Mouse (Mus musculus) cerebellum, adult 8-10 months (tissue): Measurements from ENCODE around the gene Stat5a.

ENCODE experiments used
- DNase-seq: peaks from one replicate; pipeline ENCODE4 v3.0.0; 2022

Stat5a gene

DNA sequence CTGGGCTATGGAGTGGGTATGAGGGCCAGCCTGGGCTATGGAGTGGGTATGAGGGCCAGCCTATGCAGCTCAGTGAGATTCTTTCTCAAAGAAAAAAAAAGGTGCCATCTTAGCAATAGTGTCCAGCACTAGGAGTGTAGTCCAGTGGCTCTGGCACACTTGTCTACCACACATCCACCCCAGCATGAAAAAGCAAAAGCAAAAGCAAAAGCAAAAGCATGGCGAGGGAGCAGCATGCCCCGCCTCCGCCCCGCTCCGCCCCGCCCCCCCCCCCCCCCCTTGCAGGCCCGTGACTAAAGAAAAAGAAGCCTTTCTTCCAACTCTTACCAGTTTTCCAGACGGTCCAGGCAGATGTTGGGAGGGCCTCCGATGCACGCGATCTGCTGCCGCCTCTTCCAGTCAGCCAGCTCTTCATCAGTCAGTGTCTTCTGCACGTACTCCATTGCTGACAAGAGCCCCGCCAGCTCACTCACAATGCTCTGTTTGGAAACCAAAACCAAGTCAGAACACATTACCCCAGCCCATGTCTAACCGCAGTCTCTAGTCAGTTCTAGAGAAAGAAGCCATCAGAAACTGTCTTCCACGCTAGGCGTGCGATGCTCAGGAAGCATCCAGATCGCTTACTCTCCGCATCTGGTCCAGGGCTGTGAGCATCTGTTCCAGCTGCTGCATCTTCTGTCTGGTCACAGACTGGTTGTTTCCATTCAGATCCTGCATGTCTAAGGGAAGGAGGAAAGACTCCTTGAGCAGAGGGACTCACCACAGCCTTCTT, 45.6 kb downstream of the Stat5a start:
- DNase-seq = no peak

DNA sequence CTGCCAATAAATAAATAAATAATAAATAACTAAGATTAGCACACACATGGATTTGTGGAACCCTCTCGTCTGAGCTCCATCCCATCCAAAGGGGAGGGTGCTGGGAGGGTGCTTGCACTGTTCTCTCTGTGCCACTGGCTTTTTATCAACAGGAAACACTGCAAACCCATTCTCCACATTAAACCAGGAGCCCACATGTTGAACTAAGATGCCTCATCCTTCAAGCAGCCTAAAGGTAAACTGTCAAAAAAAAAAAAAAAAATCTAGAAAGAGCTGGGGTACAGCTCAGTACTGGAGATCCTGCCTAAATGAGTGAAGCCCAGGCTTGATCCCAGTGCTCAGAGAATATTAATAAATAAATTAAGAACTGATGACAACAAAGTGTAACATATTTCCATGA, 46.8 kb downstream of the Stat5a start:
- no peak for DNase-seq

DNA sequence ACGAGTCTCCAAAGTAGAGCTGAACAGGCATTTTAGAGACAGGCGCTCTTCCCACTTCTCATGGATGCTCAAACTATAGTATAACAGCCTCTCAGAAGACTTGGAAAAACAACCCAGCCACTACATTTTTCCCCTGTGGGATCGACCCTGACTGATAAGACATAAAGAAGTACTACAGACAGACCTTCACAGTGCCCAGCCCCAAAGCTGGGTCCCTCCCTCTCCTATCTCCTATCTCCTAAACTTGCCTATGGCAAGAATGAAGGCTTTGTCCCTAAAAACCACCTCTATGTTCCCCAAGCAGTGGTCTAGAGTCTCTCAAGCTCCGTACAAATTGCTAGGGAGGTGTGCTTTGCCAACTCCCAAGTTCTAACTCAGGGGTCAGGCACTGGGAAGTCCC, 47.7 kb downstream of the Stat5a start:
- no peak for DNase-seq

DNA sequence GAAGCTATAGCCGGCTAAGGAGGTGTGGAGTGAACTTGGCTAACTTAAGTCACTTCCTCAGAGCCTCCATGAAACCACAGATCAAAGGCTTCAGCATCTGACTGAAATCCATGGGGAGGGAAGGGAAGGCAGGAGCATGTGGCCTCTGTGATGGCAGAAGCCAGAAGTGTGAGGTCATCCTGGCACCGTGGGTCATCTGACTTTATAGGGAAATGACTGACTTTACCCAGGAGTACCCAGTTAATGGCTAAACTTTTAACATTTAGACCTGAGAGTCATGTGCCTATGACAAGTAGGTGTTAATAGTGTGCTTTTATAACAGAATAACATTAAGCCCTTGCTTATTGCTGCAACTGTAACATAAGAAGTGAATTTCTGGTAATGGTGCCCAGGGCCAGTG, 49.0 kb downstream of the Stat5a start:
- no peak for DNase-seq

DNA sequence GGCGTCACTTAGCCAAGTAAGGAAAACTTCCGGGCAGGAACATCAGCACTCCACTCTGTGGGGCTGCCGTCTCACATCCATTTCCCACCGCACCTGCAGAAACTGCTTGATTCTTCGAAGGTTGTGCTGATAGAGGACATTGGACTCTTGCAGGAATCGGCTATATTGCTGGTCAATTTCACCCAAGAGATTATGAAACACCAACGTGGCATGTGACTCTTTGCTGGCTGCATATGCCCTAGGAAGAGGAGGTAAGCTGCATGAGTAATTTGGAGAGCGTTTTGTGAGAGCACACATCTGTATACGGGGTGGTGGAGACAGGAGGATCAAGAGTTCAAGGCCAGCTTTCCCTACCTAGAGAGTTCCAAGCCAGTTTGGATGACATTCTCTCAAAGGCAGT, 49.4 kb downstream of the Stat5a start:
- no peak for DNase-seq

DNA sequence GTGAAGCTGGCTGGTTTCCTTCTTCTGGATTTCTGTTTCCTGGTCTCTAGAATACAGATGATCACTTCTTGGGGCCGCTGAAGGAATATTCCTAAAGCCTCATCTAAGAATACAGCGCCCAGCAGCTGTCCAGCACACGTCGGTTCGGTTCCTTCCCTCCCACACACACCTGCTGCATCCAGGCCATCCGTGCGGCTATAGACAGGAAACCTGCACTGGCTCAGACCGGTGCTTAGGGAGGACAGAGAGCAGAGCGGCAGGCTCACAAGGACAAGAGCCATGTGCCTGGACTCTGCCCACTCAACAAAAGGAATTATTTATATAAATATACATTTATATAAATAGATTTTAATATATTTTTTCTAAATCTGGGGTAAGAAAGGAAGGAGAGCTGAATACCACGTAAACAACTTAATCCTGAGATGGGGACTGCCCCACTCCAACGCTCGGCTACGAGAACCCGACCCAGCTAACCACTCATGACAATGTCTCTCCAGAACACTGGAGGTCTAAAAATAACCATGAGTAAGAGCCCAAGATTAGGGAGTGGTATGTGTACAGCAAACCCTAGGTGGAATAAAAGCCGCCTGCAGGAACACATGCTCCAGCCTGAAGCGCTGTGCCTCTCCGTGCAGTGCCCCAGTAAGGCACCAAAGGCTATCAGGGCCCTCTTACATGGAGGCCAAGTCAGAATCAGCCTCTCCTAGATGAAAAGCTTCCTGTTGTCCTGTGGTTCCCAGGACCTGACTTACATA, 53.4 kb downstream of the Stat5a start:
- no peak for DNase-seq

DNA sequence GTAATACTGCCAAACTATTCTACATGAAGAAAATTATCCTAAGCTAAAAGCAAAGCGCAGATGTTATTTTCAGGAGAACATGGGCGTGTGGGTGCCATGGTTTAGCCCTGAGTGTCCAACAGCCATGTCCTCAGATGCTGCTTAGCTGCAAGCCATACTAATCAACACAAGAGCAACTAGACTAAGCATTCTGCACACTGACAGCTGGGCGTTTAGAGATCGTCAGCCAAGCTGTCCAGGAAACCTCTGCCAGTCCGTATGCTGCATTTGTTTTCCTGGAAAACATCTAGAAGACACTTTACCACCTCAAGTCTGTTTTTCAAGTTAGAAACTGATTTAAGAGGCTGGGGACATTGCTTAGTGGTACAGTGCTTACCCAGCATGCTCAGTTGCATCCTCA, 55.3 kb downstream of the Stat5a start:
- DNase-seq = no peak

DNA sequence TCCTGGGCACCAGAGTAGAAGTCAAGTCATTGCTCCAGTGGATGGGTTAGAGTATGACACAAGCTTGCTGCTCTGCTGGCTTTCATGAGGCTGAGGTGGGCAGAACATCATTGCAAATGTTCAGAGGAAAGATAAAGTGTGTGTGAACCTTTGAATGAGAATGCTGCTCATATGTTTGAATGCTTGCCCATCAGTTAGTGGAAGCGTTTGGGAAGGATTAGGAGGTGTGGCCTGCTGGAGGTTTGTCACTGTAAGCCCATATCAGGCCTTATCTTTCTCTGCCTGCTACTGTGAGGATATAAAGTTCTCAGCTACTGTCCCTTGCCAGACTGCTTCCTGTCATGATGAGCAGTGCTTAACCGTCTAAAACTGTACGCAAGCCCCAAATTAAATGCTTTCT, 55.9 kb downstream of the Stat5a start:
- DNase-seq = no peak

DNA sequence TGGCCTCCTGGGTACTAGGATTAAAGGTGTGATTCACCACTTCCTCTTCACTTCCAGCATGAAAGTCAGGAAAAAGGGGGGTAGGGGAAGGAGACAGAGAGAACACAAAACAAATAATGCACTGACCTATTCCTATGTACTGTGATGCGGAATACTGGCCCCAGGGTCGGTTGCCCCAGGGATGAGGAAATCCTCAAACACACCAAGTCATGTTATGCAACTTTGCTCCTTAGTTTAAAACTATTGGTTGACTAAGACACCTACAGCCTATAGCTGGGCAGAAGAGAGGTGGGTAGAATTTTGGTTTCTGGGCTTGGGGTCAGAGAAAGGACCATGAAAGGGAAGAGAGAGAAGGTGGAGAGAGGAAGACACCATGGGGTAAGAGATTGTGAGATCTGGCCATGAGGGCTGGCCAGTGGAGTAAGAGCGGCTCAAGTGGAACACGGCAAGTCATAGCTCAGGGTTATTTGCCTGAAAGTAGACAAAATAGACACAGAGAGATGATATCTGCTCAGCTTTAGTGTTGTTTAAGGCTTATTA, 57.4 kb downstream of the Stat5a start:
- DNase-seq = no peak

DNA sequence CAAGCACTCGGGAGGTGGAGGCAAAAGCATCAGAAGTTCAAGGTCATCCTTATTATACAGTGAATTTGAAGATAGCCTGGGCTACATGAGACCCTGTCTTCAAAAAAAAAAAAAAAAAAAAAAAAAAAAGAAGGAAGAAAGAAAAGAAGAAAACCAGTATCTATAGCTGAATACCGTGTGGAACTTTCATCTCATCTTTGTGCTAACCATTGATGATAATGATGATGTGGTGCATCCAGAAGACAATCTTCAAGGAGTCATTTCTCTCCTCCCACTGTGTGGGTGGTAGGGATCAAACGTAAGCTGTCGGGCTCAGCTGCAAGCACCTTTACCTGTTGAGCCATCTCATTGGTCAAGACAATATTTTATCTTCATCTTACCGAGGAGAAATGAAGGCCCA, 58.9 kb downstream of the Stat5a start:
- no peak for DNase-seq

DNA sequence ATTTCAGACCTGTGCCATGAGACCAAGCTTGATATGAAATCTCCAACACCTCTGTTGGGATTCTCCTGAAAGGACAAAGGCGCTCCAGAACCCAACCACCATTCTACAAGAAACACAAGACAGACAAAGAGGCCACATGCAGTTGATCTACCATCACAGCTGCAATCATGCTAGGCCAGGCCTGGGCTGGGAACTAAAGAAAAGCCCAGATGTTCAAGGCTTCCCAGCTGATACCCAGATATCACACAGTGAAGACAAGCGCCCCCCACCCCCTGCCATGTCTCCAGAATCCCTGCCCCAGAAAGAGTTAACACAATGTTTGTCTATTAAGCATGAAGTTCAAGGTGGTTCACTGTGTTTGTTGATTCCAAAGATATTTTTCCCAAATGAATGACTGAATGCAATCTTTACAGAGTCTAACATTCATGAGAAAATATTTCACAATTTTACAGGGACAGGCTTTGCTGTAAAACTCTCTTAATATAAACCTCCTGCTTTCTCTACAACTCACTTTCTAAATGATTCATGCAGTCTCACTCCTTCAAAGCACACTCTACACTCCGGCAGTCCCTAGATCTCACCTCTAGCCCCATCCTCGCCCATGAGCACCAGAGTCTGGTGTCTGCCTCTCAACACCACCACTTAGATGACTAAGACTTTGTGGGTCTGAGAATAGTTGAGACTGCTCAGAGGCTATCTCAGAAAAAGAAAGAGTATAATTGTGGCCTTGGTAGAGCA, 61.9 kb downstream of the Stat5a start:
- no peak for DNase-seq

DNA sequence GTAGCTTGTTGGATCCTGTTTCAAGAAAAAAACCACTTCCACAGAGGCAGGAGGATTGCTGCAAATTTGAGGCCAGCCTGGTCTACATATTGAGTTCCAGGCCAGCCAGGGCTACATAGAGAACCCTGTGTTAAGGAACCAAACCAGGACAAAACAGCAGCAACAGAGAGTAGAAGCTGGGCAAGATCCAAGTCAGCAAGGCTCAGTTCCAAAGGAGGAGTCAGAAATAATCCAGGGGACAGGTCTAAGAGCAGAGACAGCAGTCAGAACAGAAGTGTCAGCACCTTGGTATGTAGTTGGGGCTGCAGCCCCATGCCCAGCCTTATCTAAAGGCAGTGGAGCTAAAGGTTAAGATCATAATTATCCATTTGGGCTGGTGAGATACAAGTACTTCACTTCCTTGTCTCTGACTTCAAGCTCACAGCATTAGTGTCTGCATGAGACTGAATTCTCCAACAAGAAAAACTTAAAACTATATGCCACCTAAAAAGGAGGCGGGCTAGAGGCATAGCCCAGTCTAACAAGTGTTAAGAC, 65.3 kb downstream of the Stat5a start:
- no peak for DNase-seq

DNA sequence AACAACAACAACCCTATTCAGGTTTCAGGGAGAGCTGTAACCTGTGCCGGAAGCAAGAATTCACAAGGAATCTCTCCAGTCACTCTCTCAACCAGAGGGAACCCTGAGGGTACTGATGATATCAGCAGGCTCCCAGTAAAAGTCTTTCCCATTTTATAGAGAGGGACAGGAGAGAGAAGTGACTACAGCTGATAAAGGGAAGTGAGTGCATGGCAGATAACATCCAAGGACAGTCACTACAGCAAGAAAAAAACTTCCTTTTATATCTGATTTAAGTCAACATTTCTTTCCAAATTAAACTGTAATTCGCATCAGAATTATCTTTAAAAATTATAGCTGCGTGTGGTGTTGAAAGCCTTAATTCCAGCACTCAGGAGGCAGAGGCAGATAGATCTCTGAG, 68.2 kb downstream of the Stat5a start:
- no peak for DNase-seq

DNA sequence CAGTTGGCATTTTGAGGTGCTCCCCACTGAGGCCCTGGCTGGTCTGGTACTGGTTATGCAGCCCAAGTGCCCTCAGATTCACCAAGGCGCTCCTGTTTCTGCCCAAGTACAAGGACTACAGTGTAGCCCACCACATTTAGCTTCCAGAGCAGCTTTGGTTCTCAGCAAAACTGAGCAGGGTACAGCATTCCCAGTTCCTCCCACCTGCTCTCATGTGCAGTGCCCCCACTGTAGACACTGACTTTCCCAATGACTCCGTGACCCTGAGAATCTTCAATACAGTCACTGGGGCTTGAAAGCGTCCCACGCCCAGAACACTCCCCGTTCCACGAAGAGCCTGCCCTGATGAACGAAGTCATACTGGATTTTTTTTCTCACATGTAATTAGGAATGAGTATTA, 71.5 kb downstream of the Stat5a start:
- DNase-seq = no peak

DNA sequence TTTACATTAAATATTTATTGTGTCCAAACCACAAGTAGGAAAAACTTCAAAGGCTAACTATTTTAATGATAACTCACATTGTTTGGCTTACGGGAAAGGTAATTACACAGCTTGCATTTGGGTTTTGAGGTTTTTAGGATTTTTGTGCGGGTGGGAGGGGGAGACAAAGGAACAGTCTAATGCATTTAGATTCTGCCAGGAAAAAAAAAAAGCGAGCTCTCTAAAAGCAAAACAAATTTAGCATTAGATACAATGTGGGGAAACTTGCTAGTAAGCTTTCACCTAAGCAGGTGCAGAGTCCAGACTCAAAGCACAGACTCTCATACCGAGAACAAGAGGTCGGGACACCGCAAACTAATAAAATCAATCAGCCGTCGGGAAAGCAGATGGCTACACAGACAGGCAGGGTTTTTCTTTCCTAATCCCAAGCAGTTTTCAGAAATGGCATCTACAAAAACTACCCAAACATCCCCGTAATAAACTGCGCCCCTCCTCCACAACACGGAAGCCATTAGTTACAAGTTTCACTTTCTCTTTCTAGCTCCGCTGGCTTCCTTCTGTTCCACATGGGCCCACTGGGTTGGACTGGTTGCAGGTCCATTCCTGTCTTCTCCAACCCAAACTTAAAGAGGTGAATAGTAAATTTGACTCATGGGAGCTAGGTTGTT, 72.2 kb downstream of the Stat5a start:
- DNase-seq = no peak
